Mouse (Mus musculus) C2C12 (cell line): ENCODE measurements around the gene Tusc2.

ENCODE experiments used
- CEBPB ChIP-seq: IDR thresholded peaks from one replicate; pipeline ENCODE4 v1.6.1; 2011; ENCODE audit warnings: low read depth, mild to moderate bottlenecking, control low read depth, moderate library complexity
- CTCF ChIP-seq: IDR thresholded peaks from one replicate; pipeline ENCODE4 v1.5.1; 2011; ENCODE audit not compliant: control insufficient read depth, insufficient read depth, insufficient read length
- MAX ChIP-seq: IDR thresholded peaks from one replicate; pipeline ENCODE4 v1.6.1; 2011; ENCODE audit warnings: mild to moderate bottlenecking, control low read depth

DNA sequence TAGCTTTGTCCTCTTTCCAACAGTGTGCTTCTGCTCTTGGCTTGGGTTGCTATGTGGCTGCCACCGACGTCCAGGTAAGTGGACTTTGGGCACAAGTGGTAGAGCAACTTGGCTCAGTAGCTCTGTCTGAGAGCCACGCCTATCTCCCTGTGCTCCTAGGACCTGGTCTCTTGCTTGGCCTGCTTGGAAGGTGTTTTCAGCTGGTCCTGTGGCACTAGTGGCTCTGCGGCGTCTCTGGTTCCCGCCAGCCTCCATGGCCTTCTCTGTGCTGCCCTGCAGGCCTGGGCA, 27.7 kb downstream of the Tusc2 start:
- no peak for TF ChIP-seq CTCF
- no peak for TF ChIP-seq MAX
- TF ChIP-seq CEBPB, result no peak
